Mouse (Mus musculus) liver, embryonic 12.5 days (tissue): ENCODE measurements around the gene Impg2. TPM values are rescaled to one million over a fixed set of nuclear protein-coding genes. Genes with fewer than 3 reads are reported as not detected.

Source experiments
- ATAC-seq: fragments of 200-750 bp; cut with Nextera tagmentation; 2 replicates; pipeline ENCODE4 v1.8.0; 2017; ENCODE audit warnings: moderate number of reproducible peaks, mild to moderate bottlenecking, moderate library complexity
- H3K27ac ChIP-seq: fragments of 300-500 bp; sonication (generic); 2 replicates; pipeline ENCODE4 v1.5.1; 2016; ENCODE audit warnings: mild to moderate bottlenecking
- H3K27me3 ChIP-seq: fragments of 300-500 bp; sonication (generic); replicated peaks from 2 replicates; pipeline ENCODE4 v1.6.1; 2016; ENCODE audit warnings: mild to moderate bottlenecking, moderate library complexity
- H3K36me3 ChIP-seq: fragments of 300-500 bp; sonication (generic); 2 replicates; pipeline ENCODE4 v1.6.1; 2016; ENCODE audit warnings: mild to moderate bottlenecking, moderate library complexity
- H3K4me1 ChIP-seq: fragments of 300-500 bp; sonication (generic); 2 replicates; pipeline ENCODE4 v1.6.1; 2016
- H3K4me2 ChIP-seq: fragments of 300-500 bp; sonication (generic); 2 replicates; pipeline ENCODE4 v1.6.1; 2016; ENCODE audit warnings: mild to moderate bottlenecking, moderate library complexity
- H3K4me3 ChIP-seq: fragments of 300-500 bp; sonication (generic); 2 replicates; pipeline ENCODE4 v1.5.1; 2016; ENCODE audit warnings: mild to moderate bottlenecking, moderate library complexity
- H3K9ac ChIP-seq: fragments of 300-500 bp; sonication (generic); 2 replicates; pipeline ENCODE4 v1.6.1; 2016; ENCODE audit warnings: mild to moderate bottlenecking, moderate library complexity
- H3K9me3 ChIP-seq: fragments of 300-500 bp; sonication (generic); replicated peaks from 2 replicates; pipeline ENCODE4 v1.6.1; 2016; ENCODE audit warnings: mild to moderate bottlenecking, moderate library complexity
- WGBS: fragments of 180-500 bp; shearing (Covaris S2); methylation state at CpG from one replicate; pipeline ENCODE4 v1.1.7; 2016; ENCODE audit not compliant: insufficient replicate concordance; 5-methylcytosine and 5-hydroxymethylcytosine counted together
- polyA plus RNA-seq: library from polyadenylated mRNA; unstranded; fragments of >200 nt; fragmentation: Nextera tagmentation; extraction: Ambion mirVana; gene quantifications from 2 replicates; pipeline ENCODE4 v1.2.1, GENCODE M21; 2016

Impg2 gene
- polyA plus RNA-seq, 1 experiment from 2014 or later = 0.18 TPM

GRCm38 (mm10) chr16:56279060-56279459 lies 74.9 kb downstream of the Impg2 start:
- 64% methylated on average over 9 of the region's 9 CpGs for WGBS
- Histone ChIP-seq H3K9ac (no peak overlapping the region), H3K4me2 (no peak overlapping the region), H3K27me3 (no peaks in the 10 kb centered on the region), H3K4me1 (no peaks in the 10 kb centered on the region), H3K27ac (no peak overlapping the region), H3K36me3 (no peaks in the 10 kb centered on the region), H3K4me3 (no peak overlapping the region), H3K9me3 (no peaks in the 10 kb centered on the region)
- ATAC-seq = no peak

GRCm38 (mm10) chr16:56279752-56280151 lies 75.6 kb downstream of the Impg2 start:
- H3K36me3 ChIP-seq = no peaks in the 10 kb centered on the region
- no peak overlapping the region for H3K4me3 ChIP-seq
- ATAC-seq = no peak
- no peaks in the 10 kb centered on the region for H3K27me3 ChIP-seq
- H3K4me1 ChIP-seq = no peaks in the 10 kb centered on the region
- no peak overlapping the region for H3K9ac ChIP-seq
- no peak overlapping the region for H3K4me2 ChIP-seq
- H3K27ac ChIP-seq = no peak overlapping the region
- no peaks in the 10 kb centered on the region for H3K9me3 ChIP-seq

- no peak overlapping the region for H3K27ac ChIP-seq
- no peak overlapping the region for H3K9ac ChIP-seq
- H3K36me3 ChIP-seq = no peaks in the 10 kb centered on the region
- H3K9me3 ChIP-seq = no peaks in the 10 kb centered on the region
- no peaks in the 10 kb centered on the region for H3K4me1 ChIP-seq
- no peak overlapping the region for H3K4me2 ChIP-seq
- ATAC-seq = no peak
- H3K4me3 ChIP-seq = no peak overlapping the region
- WGBS = 57% methylated on average over 4 of the region's 4 CpGs
- no peaks in the 10 kb centered on the region for H3K27me3 ChIP-seq
These were observed 77.2 kb downstream of the Impg2 start for GRCm38 (mm10) chr16:56281336-56281735.

GRCm38 (mm10) chr16:56283330-56283729 lies 79.2 kb downstream of the Impg2 start:
- ATAC-seq = no peak

GRCm38 (mm10) chr16:56283873-56284272 lies 79.8 kb downstream of the Impg2 start:
- no peak overlapping the region for H3K4me2 ChIP-seq
- no peaks in the 10 kb centered on the region for H3K27me3 ChIP-seq
- no peak overlapping the region for H3K4me3 ChIP-seq
- H3K9ac ChIP-seq = no peak overlapping the region
- no peaks in the 10 kb centered on the region for H3K36me3 ChIP-seq
- WGBS = 62% methylated on average over 1 of the region's 1 CpGs
- H3K4me1 ChIP-seq = no peaks in the 10 kb centered on the region
- no peak overlapping the region for H3K27ac ChIP-seq
- H3K9me3 ChIP-seq = no peaks in the 10 kb centered on the region
- no peak for ATAC-seq

More at GRCm38 (mm10) chr16:56283330-56283729, 79.2 kb downstream of the Impg2 start:
- Histone ChIP-seq H3K4me3 (no peak overlapping the region), H3K27ac (no peak overlapping the region), H3K27me3 (no peaks in the 10 kb centered on the region), H3K9ac (no peak overlapping the region), H3K36me3 (no peaks in the 10 kb centered on the region), H3K9me3 (no peaks in the 10 kb centered on the region), H3K4me2 (no peak overlapping the region), H3K4me1 (no peaks in the 10 kb centered on the region)
- 69% methylated on average over 1 of the region's 1 CpGs for WGBS

- Histone ChIP-seq H3K4me3 (no peak overlapping the region), H3K27me3 (no peaks in the 10 kb centered on the region), H3K9ac (no peak overlapping the region), H3K4me2 (no peak overlapping the region), H3K9me3 (no peaks in the 10 kb centered on the region), H3K36me3 (no peaks in the 10 kb centered on the region), H3K4me1 (no peaks in the 10 kb centered on the region), H3K27ac (no peak overlapping the region)
- 68% methylated on average over 5 of the region's 5 CpGs for WGBS
- ATAC-seq = no peak
These were observed 82.0 kb downstream of the Impg2 start for GRCm38 (mm10) chr16:56286076-56286475.

GRCm38 (mm10) chr16:56286977-56287376 lies 82.9 kb downstream of the Impg2 start:
- 84% methylated on average over 2 of the region's 2 CpGs for WGBS
- ATAC-seq = no peak

GRCm38 (mm10) chr16:56294887-56295286 lies 90.8 kb downstream of the Impg2 start:
- no peak overlapping the region for H3K4me3 ChIP-seq
- no peak for ATAC-seq
- WGBS = 45% methylated on average over 1 of the region's 1 CpGs
- H3K9me3 ChIP-seq = no peaks in the 10 kb centered on the region
- H3K9ac ChIP-seq = no peak overlapping the region
- H3K4me2 ChIP-seq = no peak overlapping the region
- H3K4me1 ChIP-seq = no peaks in the 10 kb centered on the region
- H3K27ac ChIP-seq = no peak overlapping the region
- no peaks in the 10 kb centered on the region for H3K36me3 ChIP-seq
- H3K27me3 ChIP-seq = no peaks in the 10 kb centered on the region

More at GRCm38 (mm10) chr16:56286977-56287376, 82.9 kb downstream of the Impg2 start:
- no peak overlapping the region for H3K27ac ChIP-seq
- H3K9ac ChIP-seq = no peak overlapping the region
- no peak overlapping the region for H3K4me2 ChIP-seq
- no peaks in the 10 kb centered on the region for H3K36me3 ChIP-seq
- H3K27me3 ChIP-seq = no peaks in the 10 kb centered on the region
- H3K9me3 ChIP-seq = no peaks in the 10 kb centered on the region
- no peak overlapping the region for H3K4me3 ChIP-seq
- no peaks in the 10 kb centered on the region for H3K4me1 ChIP-seq

- Histone ChIP-seq H3K4me3 (no peak overlapping the region), H3K36me3 (no peaks in the 10 kb centered on the region), H3K27me3 (no peaks in the 10 kb centered on the region), H3K4me2 (no peak overlapping the region), H3K4me1 (no peaks in the 10 kb centered on the region), H3K27ac (no peak overlapping the region), H3K9me3 (no peaks in the 10 kb centered on the region), H3K9ac (no peak overlapping the region)
- WGBS = 41% methylated on average over 3 of the region's 3 CpGs
- no peak for ATAC-seq
These were observed 92.0 kb downstream of the Impg2 start for GRCm38 (mm10) chr16:56295888-56296648.

- WGBS = 78% methylated on average over 6 of the region's 6 CpGs
- Histone ChIP-seq H3K9me3 (no peaks in the 10 kb centered on the region), H3K9ac (no peak overlapping the region), H3K27me3 (no peaks in the 10 kb centered on the region), H3K27ac (no peak overlapping the region), H3K36me3 (no peaks in the 10 kb centered on the region), H3K4me2 (no peak overlapping the region), H3K4me3 (no peak overlapping the region), H3K4me1 (no peaks in the 10 kb centered on the region)
- no peak for ATAC-seq
These were observed 94.1 kb downstream of the Impg2 start for GRCm38 (mm10) chr16:56298248-56298647.

GRCm38 (mm10) chr16:56298836-56299235 lies 94.7 kb downstream of the Impg2 start:
- no peaks in the 10 kb centered on the region for H3K36me3 ChIP-seq
- H3K27ac ChIP-seq = no peak overlapping the region
- WGBS = 73% methylated on average over 2 of the region's 2 CpGs
- no peak overlapping the region for H3K4me2 ChIP-seq
- H3K27me3 ChIP-seq = no peaks in the 10 kb centered on the region
- no peak overlapping the region for H3K9ac ChIP-seq
- no peak for ATAC-seq
- H3K4me3 ChIP-seq = no peak overlapping the region
- no peaks in the 10 kb centered on the region for H3K4me1 ChIP-seq
- H3K9me3 ChIP-seq = no peaks in the 10 kb centered on the region

GRCm38 (mm10) chr16:56302996-56303395 lies 98.9 kb downstream of the Impg2 start:
- WGBS = 64% methylated on average over 4 of the region's 4 CpGs
- no peak overlapping the region for H3K4me3 ChIP-seq
- no peak overlapping the region for H3K27ac ChIP-seq
- H3K4me2 ChIP-seq = no peak overlapping the region
- no peak for ATAC-seq
- H3K27me3 ChIP-seq = no peaks in the 10 kb centered on the region
- no peaks in the 10 kb centered on the region for H3K4me1 ChIP-seq
- H3K9me3 ChIP-seq = no peaks in the 10 kb centered on the region
- H3K36me3 ChIP-seq = no peaks in the 10 kb centered on the region
- no peak overlapping the region for H3K9ac ChIP-seq

- no peaks in the 10 kb centered on the region for H3K9me3 ChIP-seq
- no peaks in the 10 kb centered on the region for H3K36me3 ChIP-seq
- H3K4me3 ChIP-seq = no peak overlapping the region
- no peak overlapping the region for H3K27ac ChIP-seq
- no peak overlapping the region for H3K9ac ChIP-seq
- no peak for ATAC-seq
- WGBS = 61% methylated on average over 4 of the region's 4 CpGs
- H3K4me2 ChIP-seq = no peak overlapping the region
- no peaks in the 10 kb centered on the region for H3K27me3 ChIP-seq
- H3K4me1 ChIP-seq = no peaks in the 10 kb centered on the region
These were observed 100.1 kb downstream of the Impg2 start for GRCm38 (mm10) chr16:56304167-56304566.
